Mouse (Mus musculus): ENCODE data around the gene Rnf168.
"Not testable (repeated sequence)": the region's sequence is repeated elsewhere in the genome, so short reads cannot be mapped to it uniquely, and the experiment has no call there.

The Rnf168 gene

GRCm38 (mm10) chr16:32277308-32278256 is at the start of gene Rnf168:
Gene Rnf168, plus strand, starts transcription at chr16:32277459.
- DNase-seq: peak; percentile 93

GRCm38 (mm10) chr16:32232050-32232449 is 45.2 kb upstream of the Rnf168 start:
- DNase-seq: not testable (repeated sequence)

GRCm38 (mm10) chr16:32237930-32238680 is 39.2 kb upstream of the Rnf168 start:
- DNase-seq: no peak

GRCm38 (mm10) chr16:32239428-32240312 is 37.6 kb upstream of the Rnf168 start:
- no peak for DNase-seq

GRCm38 (mm10) chr16:32243901-32244300 is 33.4 kb upstream of the Rnf168 start:
- no peak for DNase-seq

GRCm38 (mm10) chr16:32246351-32246791 is 30.9 kb upstream of the Rnf168 start:
- peak; percentile 66 for DNase-seq

- peak; percentile 99 for DNase-seq
Measured at GRCm38 (mm10) chr16:32246952-32247370, 30.3 kb upstream of the Rnf168 start, which contains the start of the genes Fbxo45 and Wdr53. Gene Fbxo45, minus strand, starts transcription at chr16:32247158. Gene Wdr53, plus strand, starts transcription at chr16:32247227.

GRCm38 (mm10) chr16:32264225-32264624 is 13.0 kb upstream of the Rnf168 start:
- DNase-seq: not testable (repeated sequence)

- DNase-seq: no peak
Measured at GRCm38 (mm10) chr16:32271291-32271690, 6.0 kb upstream of the Rnf168 start, which contains the start of gene Smco1. Gene Smco1, plus strand, starts transcription at chr16:32271468.

GRCm38 (mm10) chr16:32273338-32273737 is 3.9 kb upstream of the Rnf168 start:
- no peak for DNase-seq

- DNase-seq: no peak
Measured at GRCm38 (mm10) chr16:32275041-32275440, 2.2 kb upstream of the Rnf168 start.

GRCm38 (mm10) chr16:32275830-32276229 is 1.4 kb upstream of the Rnf168 start:
- no peak for DNase-seq

- no peak for DNase-seq
Measured at GRCm38 (mm10) chr16:32278396-32278795, 1.1 kb downstream of the Rnf168 start.

- no peak for DNase-seq
Measured at GRCm38 (mm10) chr16:32280211-32280610, 3.0 kb downstream of the Rnf168 start.

- no peak for DNase-seq
Measured at GRCm38 (mm10) chr16:32282608-32283007, 5.3 kb downstream of the Rnf168 start.

- DNase-seq: no peak
Measured at GRCm38 (mm10) chr16:32291821-32292220, 14.6 kb downstream of the Rnf168 start.

GRCm38 (mm10) chr16:32299617-32300016 is 22.4 kb downstream of the Rnf168 start:
- not testable (repeated sequence) for DNase-seq

- no peak for DNase-seq
Measured at GRCm38 (mm10) chr16:32303046-32303445, 25.8 kb downstream of the Rnf168 start.

- DNase-seq: no peak
Measured at GRCm38 (mm10) chr16:32303886-32304285, 26.6 kb downstream of the Rnf168 start.

GRCm38 (mm10) chr16:32311970-32312369 is 34.7 kb downstream of the Rnf168 start:
- no peak for DNase-seq

GRCm38 (mm10) chr16:32312386-32312785 is 35.1 kb downstream of the Rnf168 start:
- DNase-seq: peak; percentile 37

- DNase-seq: peak; percentile 20
Measured at GRCm38 (mm10) chr16:32312859-32313258, 35.6 kb downstream of the Rnf168 start.
